Mouse (Mus musculus) forebrain, embryonic 14.5 days (tissue): ENCODE measurements around the gene Pnmal2. TPM values are rescaled to one million over a fixed set of nuclear protein-coding genes. Genes with fewer than 3 reads are reported as not detected.

ENCODE experiments used
- ATAC-seq: fragments of 200-750 bp; cut with Nextera tagmentation; 2 replicates; pipeline ENCODE4 v1.8.0; 2017; ENCODE audit warnings: mild to moderate bottlenecking, moderate library complexity
- DNase-seq: peaks from one replicate; pipeline ENCODE4 v3.0.0-alpha.2; 2015; ENCODE audit warnings: low spot score
- H3K27ac ChIP-seq: fragments of 300-500 bp; sonication (generic); 2 replicates; pipeline ENCODE4 v1.5.1; 2014; ENCODE audit warnings: low read depth, mild to moderate bottlenecking, control low read depth, low read length, moderate library complexity
- H3K27me3 ChIP-seq: fragments of 300-500 bp; sonication (generic); replicated peaks from 2 replicates; pipeline ENCODE4 v1.6.1; 2014; ENCODE audit warnings: low read length, control low read depth, mixed read lengths; ENCODE audit not compliant: control insufficient read depth, insufficient read depth
- H3K36me3 ChIP-seq: fragments of 300-500 bp; sonication (generic); 2 replicates; pipeline ENCODE4 v1.6.1; 2014; ENCODE audit warnings: low read length, control low read depth; ENCODE audit not compliant: control insufficient read depth, insufficient read depth
- H3K4me1 ChIP-seq: fragments of 300-500 bp; sonication (generic); 2 replicates; pipeline ENCODE4 v1.6.1; 2014; ENCODE audit warnings: antibody characterized with exemption, low read length, control low read depth; ENCODE audit not compliant: control insufficient read depth, insufficient read depth
- H3K4me2 ChIP-seq: fragments of 300-500 bp; sonication (generic); 2 replicates; pipeline ENCODE4 v1.6.1; 2014; ENCODE audit warnings: mild to moderate bottlenecking, control low read depth, low read length
- H3K4me3 ChIP-seq: fragments of 300-500 bp; sonication (generic); 2 replicates; pipeline ENCODE4 v1.5.1; 2014; ENCODE audit warnings: low read depth, low read length, control low read depth
- H3K9ac ChIP-seq: fragments of 300-500 bp; sonication (generic); 2 replicates; pipeline ENCODE4 v1.6.1; 2014; ENCODE audit warnings: mild to moderate bottlenecking, low read length, control low read depth, moderate library complexity
- H3K9me3 ChIP-seq: fragments of 300-500 bp; sonication (generic); replicated peaks from 2 replicates; pipeline ENCODE4 v1.6.1; 2016; ENCODE audit warnings: low read length, control low read depth, mixed read lengths; ENCODE audit not compliant: control insufficient read depth
- WGBS: fragments of 180-500 bp; shearing (Covaris S2); extraction: QIAGEN DNeasy Blood & Tissue Kit; methylation state at CpG from one replicate; pipeline ENCODE4 v1.1.7; 2014; 5-methylcytosine and 5-hydroxymethylcytosine counted together
- polyA plus RNA-seq: library from polyadenylated mRNA; unstranded; fragments of >200 nt; fragmentation: Nextera tagmentation; extraction: Ambion mirVana; gene quantifications from 2 replicates; pipeline ENCODE4 v1.2.1, GENCODE M21; 2014

The Pnmal2 gene
- polyA plus RNA-seq, 1 experiment from 2014 or later, result 48.1 TPM

GRCm38 (mm10) chr7:16906889-16907559 lies 37.5 kb upstream of the Pnmal2 start:
- no peak overlapping the region for H3K4me2 ChIP-seq
- H3K36me3 ChIP-seq, result no peaks in the 10 kb centered on the region
- DNase-seq (no peak), ATAC-seq (no peak)
- 94% methylated on average over 41 of the region's 41 CpGs for WGBS
- no peaks in the 10 kb centered on the region for H3K9me3 ChIP-seq
- H3K9ac ChIP-seq, result no peak overlapping the region
- H3K27me3 ChIP-seq, result no peaks in the 10 kb centered on the region
- H3K27ac ChIP-seq, result no peak overlapping the region
- no peak overlapping the region for H3K4me3 ChIP-seq
- peaks cover 2% of the 10 kb centered on the region; the same call in 1 of the 2 replicates for H3K4me1 ChIP-seq

DNA sequence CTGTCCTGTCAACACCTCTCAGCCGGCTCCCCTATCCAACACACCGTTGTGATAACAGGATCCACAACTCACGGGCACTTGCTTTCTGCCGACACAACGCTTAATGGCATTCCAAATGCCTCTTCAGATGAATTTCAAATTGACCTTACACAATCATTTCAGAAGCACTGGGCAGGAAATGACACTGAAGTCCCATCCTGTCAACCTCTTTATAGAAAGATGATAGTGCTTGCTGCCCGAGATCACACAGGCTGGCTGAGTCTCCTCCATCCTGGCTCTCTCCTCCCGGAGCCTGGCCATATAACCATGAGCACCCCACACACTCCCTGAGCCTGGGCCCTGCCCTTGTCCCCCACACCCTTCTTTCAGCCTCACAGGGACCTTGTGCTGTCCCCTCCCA lies 36.6 kb upstream of the Pnmal2 start:
- ATAC-seq, result no peak
- H3K4me2 ChIP-seq, result no peak overlapping the region
- no peak for DNase-seq
- no peaks in the 10 kb centered on the region for H3K27me3 ChIP-seq
- no peak overlapping the region for H3K4me3 ChIP-seq
- H3K27ac ChIP-seq, result no peak overlapping the region
- H3K36me3 ChIP-seq, result no peaks in the 10 kb centered on the region
- H3K9me3 ChIP-seq, result no peaks in the 10 kb centered on the region
- 89% methylated on average over 7 of the region's 7 CpGs for WGBS
- H3K4me1 ChIP-seq, result peaks cover 2% of the 10 kb centered on the region; the same call in 1 of the 2 replicates
- no peak overlapping the region for H3K9ac ChIP-seq

- Histone ChIP-seq H3K4me3 (no peak overlapping the region), H3K4me1 (peaks cover 2% of the 10 kb centered on the region; the same call in 1 of the 2 replicates), H3K9me3 (no peaks in the 10 kb centered on the region), H3K27me3 (no peaks in the 10 kb centered on the region), H3K4me2 (no peak overlapping the region), H3K27ac (no peak overlapping the region), H3K36me3 (no peaks in the 10 kb centered on the region), H3K9ac (no peak overlapping the region)
- no peak for DNase-seq
- no peak for ATAC-seq
- WGBS, result 50% methylated on average over 11 of the region's 11 CpGs
Observed at GRCm38 (mm10) chr7:16908367-16908766, 36.1 kb upstream of the Pnmal2 start.

GRCm38 (mm10) chr7:16908859-16909258 lies 35.6 kb upstream of the Pnmal2 start:
- Histone ChIP-seq H3K27ac (no peak overlapping the region), H3K4me2 (no peak overlapping the region), H3K27me3 (no peaks in the 10 kb centered on the region), H3K4me1 (peaks cover 2% of the 10 kb centered on the region; the same call in 1 of the 2 replicates), H3K9ac (no peak overlapping the region), H3K4me3 (no peak overlapping the region), H3K9me3 (no peaks in the 10 kb centered on the region), H3K36me3 (no peaks in the 10 kb centered on the region)
- ATAC-seq (no peak), DNase-seq (no peak)
- 70% methylated on average over 11 of the region's 11 CpGs for WGBS

DNA sequence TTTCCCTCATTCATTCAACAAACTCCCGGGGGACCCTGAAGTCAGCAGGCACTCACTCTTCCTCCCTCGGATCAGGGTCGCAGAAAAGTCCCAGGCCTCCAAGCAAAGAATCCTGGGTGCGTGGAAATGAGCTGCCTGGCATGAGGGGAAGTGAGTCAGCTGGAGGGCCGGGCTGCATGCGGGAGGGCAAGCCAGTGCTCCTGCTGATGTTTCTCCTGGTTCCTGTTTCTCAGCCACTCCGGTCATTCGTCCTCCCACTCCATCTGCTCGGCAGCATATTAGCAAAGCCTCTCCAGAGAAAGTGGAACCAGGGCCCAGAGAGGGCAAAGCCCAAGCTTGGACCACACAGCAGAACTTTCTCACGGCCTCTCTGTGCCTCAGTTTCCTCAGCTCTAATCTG lies 34.6 kb upstream of the Pnmal2 start:
- 63% methylated on average over 10 of the region's 10 CpGs for WGBS
- H3K36me3 ChIP-seq, result peaks cover 10% of the 10 kb centered on the region
- H3K4me2 ChIP-seq, result no peak overlapping the region

GRCm38 (mm10) chr7:16911904-16912303 lies 32.6 kb upstream of the Pnmal2 start:
- H3K27ac ChIP-seq, result no peak overlapping the region
- H3K36me3 ChIP-seq, result peaks cover 29% of the 10 kb centered on the region
- DNase-seq (no peak), ATAC-seq (no peak)
- 94% methylated on average over 3 of the region's 3 CpGs for WGBS
- H3K4me2 ChIP-seq, result no peak overlapping the region
- H3K27me3 ChIP-seq, result no peaks in the 10 kb centered on the region
- H3K4me3 ChIP-seq, result no peak overlapping the region
- H3K9ac ChIP-seq, result no peak overlapping the region
- H3K9me3 ChIP-seq, result no peaks in the 10 kb centered on the region
- H3K4me1 ChIP-seq, result no peaks in the 10 kb centered on the region

More for the DNA sequence above, 34.6 kb upstream of the Pnmal2 start:
- Histone ChIP-seq H3K4me3 (no peak overlapping the region), H3K27me3 (no peaks in the 10 kb centered on the region), H3K4me1 (peaks cover 2% of the 10 kb centered on the region; the same call in 1 of the 2 replicates), H3K9ac (no peak overlapping the region), H3K27ac (no peak overlapping the region), H3K9me3 (no peaks in the 10 kb centered on the region)
- DNase-seq (no peak), ATAC-seq (no peak)

GRCm38 (mm10) chr7:16912360-16912759 lies 32.1 kb upstream of the Pnmal2 start:
- no peak overlapping the region for H3K4me3 ChIP-seq
- no peaks in the 10 kb centered on the region for H3K27me3 ChIP-seq
- H3K36me3 ChIP-seq, result peaks cover 34% of the 10 kb centered on the region
- ATAC-seq, result no peak
- no peak for DNase-seq
- no peaks in the 10 kb centered on the region for H3K9me3 ChIP-seq
- no peak overlapping the region for H3K27ac ChIP-seq
- 87% methylated on average over 6 of the region's 6 CpGs for WGBS
- no peak overlapping the region for H3K4me2 ChIP-seq
- no peaks in the 10 kb centered on the region for H3K4me1 ChIP-seq
- no peak overlapping the region for H3K9ac ChIP-seq

- ATAC-seq, result peak; percentile 79
- WGBS, result 39% methylated on average over 10 of the region's 10 CpGs
- 0 out of 2 replicates have a peak overlapping the region, but pooled peaks have one; percentile 14 for H3K27ac ChIP-seq
- no peak overlapping the region for H3K4me2 ChIP-seq
- no peak overlapping the region for H3K9ac ChIP-seq
- H3K4me3 ChIP-seq, result no peak overlapping the region
- DNase-seq, result peak; percentile 80
- H3K9me3 ChIP-seq, result no peaks in the 10 kb centered on the region
- no peaks in the 10 kb centered on the region for H3K27me3 ChIP-seq
- H3K36me3 ChIP-seq, result peaks cover 50% of the 10 kb centered on the region
- no peaks in the 10 kb centered on the region for H3K4me1 ChIP-seq
Observed at GRCm38 (mm10) chr7:16913806-16914452, 30.6 kb upstream of the Pnmal2 start.
